Mouse (Mus musculus): ENCODE data around the gene Setd3.
A peak's percentile ranks its signal among the peaks of the same experiment; 100 is the strongest.

Gene Setd3

GRCm38 (mm10) chr12:108203895-108204294 is 24.8 kb upstream of the Setd3 start:
- no peak for DNase-seq (ENCODE audit: low spot score in 2 of 2)

GRCm38 (mm10) chr12:108200094-108200493 is 21.0 kb upstream of the Setd3 start:
- DNase-seq (ENCODE audit: low spot score in 2 of 2) = no peak

- DNase-seq (ENCODE audit: low spot score in 2 of 2) = no peak
Measured at GRCm38 (mm10) chr12:108198447-108198846, 19.3 kb upstream of the Setd3 start.

GRCm38 (mm10) chr12:108195761-108196160 is 16.6 kb upstream of the Setd3 start:
- DNase-seq (ENCODE audit: low spot score in 2 of 2) = no peak

- DNase-seq (ENCODE audit: low spot score in 2 of 2) = peak; percentile 44 to 60
Measured at GRCm38 (mm10) chr12:108193878-108194277, 14.8 kb upstream of the Setd3 start.

- no peak for DNase-seq (ENCODE audit: low spot score in 2 of 2)
Measured at GRCm38 (mm10) chr12:108187541-108188091, 8.5 kb upstream of the Setd3 start.

GRCm38 (mm10) chr12:108181716-108182115 is 2.6 kb upstream of the Setd3 start:
- no peak for DNase-seq (ENCODE audit: low spot score in 2 of 2)

GRCm38 (mm10) chr12:108179321-108180266 is 480 bp upstream of the Setd3 start, which contains the start of gene Ccnk:
Ccnk (plus strand) TSS chr12:108179579.
- peak; percentile 99 for DNase-seq (ENCODE audit: low spot score in 2 of 2)

GRCm38 (mm10) chr12:108178331-108179245 is 526 bp downstream of the Setd3 start:
- peak; percentile 65 to 69 for DNase-seq (ENCODE audit: low spot score in 2 of 2)

GRCm38 (mm10) chr12:108176366-108176765 is 2.7 kb downstream of the Setd3 start:
- DNase-seq (ENCODE audit: low spot score in 2 of 2) = no peak

- no peak for DNase-seq (ENCODE audit: low spot score in 2 of 2)
Measured at GRCm38 (mm10) chr12:108174606-108175505, 4.3 kb downstream of the Setd3 start.

GRCm38 (mm10) chr12:108172639-108173038 is 6.5 kb downstream of the Setd3 start:
- DNase-seq (ENCODE audit: low spot score in 2 of 2) = no peak

GRCm38 (mm10) chr12:108171336-108171735 is 7.8 kb downstream of the Setd3 start:
- no peak for DNase-seq (ENCODE audit: low spot score in 2 of 2)

- no peak for DNase-seq (ENCODE audit: low spot score in 2 of 2)
Measured at GRCm38 (mm10) chr12:108170467-108170866, 8.6 kb downstream of the Setd3 start.

GRCm38 (mm10) chr12:108168909-108169308 is 10.2 kb downstream of the Setd3 start:
- no peak for DNase-seq (ENCODE audit: low spot score in 2 of 2)

- DNase-seq (ENCODE audit: low spot score in 2 of 2) = no peak
Measured at GRCm38 (mm10) chr12:108163706-108164105, 15.4 kb downstream of the Setd3 start.

GRCm38 (mm10) chr12:108162036-108162435 is 17.1 kb downstream of the Setd3 start:
- DNase-seq (ENCODE audit: low spot score in 2 of 2) = peak in 1 of 2 experiments; percentile 50

GRCm38 (mm10) chr12:108159863-108160262 is 19.3 kb downstream of the Setd3 start:
- DNase-seq (ENCODE audit: low spot score in 2 of 2) = no peak

- DNase-seq (ENCODE audit: low spot score in 2 of 2) = no peak
Measured at GRCm38 (mm10) chr12:108152743-108153142, 26.4 kb downstream of the Setd3 start.

- no peak for DNase-seq (ENCODE audit: low spot score in 2 of 2)
Measured at GRCm38 (mm10) chr12:108149764-108150163, 29.4 kb downstream of the Setd3 start.

- DNase-seq (ENCODE audit: low spot score in 2 of 2) = no peak
Measured at GRCm38 (mm10) chr12:108145198-108145597, 33.9 kb downstream of the Setd3 start.
